Mouse (Mus musculus) hindbrain, embryonic 11.5 days (tissue): ENCODE results near the gene Car5a. TPM values are rescaled to one million over a fixed set of nuclear protein-coding genes. Genes with fewer than 3 reads are reported as not detected.

Experiments
- ATAC-seq: fragments of 200-750 bp; cut with Nextera tagmentation; 2 replicates; pipeline ENCODE4 v1.8.0; 2017; ENCODE audit warnings: mild to moderate bottlenecking, moderate TSS enrichment, moderate library complexity; ENCODE audit not compliant: low FRiP score
- DNase-seq: peaks from one replicate; pipeline ENCODE4 v3.0.0-alpha.2; 2015; ENCODE audit warnings: low spot score
- H3K27ac ChIP-seq: fragments of 300-500 bp; sonication (generic); 2 replicates; pipeline ENCODE4 v1.5.1; 2014; ENCODE audit warnings: mild to moderate bottlenecking, low read depth, low read length
- H3K27me3 ChIP-seq: fragments of 300-500 bp; sonication (generic); 2 replicates; pipeline ENCODE4 v1.6.1; 2014; ENCODE audit warnings: mild to moderate bottlenecking, low read length, moderate library complexity, mixed read lengths; ENCODE audit not compliant: control insufficient read depth, insufficient read depth
- H3K36me3 ChIP-seq: fragments of 300-500 bp; sonication (generic); 2 replicates; pipeline ENCODE4 v1.6.1; 2014; ENCODE audit warnings: mild to moderate bottlenecking, low read length, moderate library complexity, mixed read lengths; ENCODE audit not compliant: control insufficient read depth, insufficient read depth
- H3K4me1 ChIP-seq: fragments of 300-500 bp; sonication (generic); replicated peaks from 2 replicates; pipeline ENCODE4 v1.6.1; 2014; ENCODE audit warnings: low read length, mixed read lengths; ENCODE audit not compliant: control insufficient read depth, insufficient read depth
- H3K4me2 ChIP-seq: fragments of 300-500 bp; sonication (generic); replicated peaks from 2 replicates; pipeline ENCODE4 v1.6.1; 2014; ENCODE audit warnings: mild to moderate bottlenecking, low read depth, low read length
- H3K4me3 ChIP-seq: fragments of 300-500 bp; sonication (generic); 2 replicates; pipeline ENCODE4 v1.5.1; 2014; ENCODE audit warnings: low read depth, low read length
- H3K9ac ChIP-seq: fragments of 300-500 bp; sonication (generic); 2 replicates; pipeline ENCODE4 v1.6.1; 2014; ENCODE audit warnings: low read depth, low read length
- H3K9me3 ChIP-seq: fragments of 300-500 bp; sonication (generic); 2 replicates; pipeline ENCODE4 v1.6.1; 2016; ENCODE audit warnings: low read length; ENCODE audit not compliant: control insufficient read depth
- WGBS: fragments of 180-500 bp; shearing (Covaris S2); extraction: QIAGEN DNeasy Blood & Tissue Kit; methylation state at CpG from one replicate; pipeline ENCODE4 v1.1.7; 2014; 5-methylcytosine and 5-hydroxymethylcytosine counted together
- polyA plus RNA-seq: library from polyadenylated mRNA; unstranded; fragments of >200 nt; fragmentation: Nextera tagmentation; extraction: Ambion mirVana; gene quantifications from 2 replicates; pipeline ENCODE4 v1.2.1, GENCODE M21; 2014

Gene Car5a
- polyA plus RNA-seq, 1 experiment from 2014 or later = not detected

- Histone ChIP-seq H3K36me3 (no peaks in the 10 kb centered on the region), H3K27me3 (no peaks in the 10 kb centered on the region), H3K9me3 (no peaks in the 10 kb centered on the region), H3K9ac (no peak overlapping the region), H3K4me2 (no peak overlapping the region), H3K4me1 (peaks cover 29% of the 10 kb centered on the region), H3K27ac (no peak overlapping the region), H3K4me3 (no peak overlapping the region)
- DNase-seq (no peak), ATAC-seq (no peak)
- WGBS = 61% methylated on average over 8 of the region's 8 CpGs
Observed at GRCm38 (mm10) chr8:121901498-121902236, 43.0 kb downstream of the Car5a start.

- Histone ChIP-seq H3K36me3 (no peaks in the 10 kb centered on the region), H3K4me3 (no peak overlapping the region), H3K27ac (peak overlapping the region; percentile 72), H3K9ac (no peak overlapping the region), H3K4me1 (peaks cover 27% of the 10 kb centered on the region), H3K4me2 (no peak overlapping the region), H3K9me3 (no peaks in the 10 kb centered on the region), H3K27me3 (no peaks in the 10 kb centered on the region)
- no peak for ATAC-seq
- WGBS = 72% methylated on average over 18 of the region's 18 CpGs
- no peak for DNase-seq
Observed at GRCm38 (mm10) chr8:121899180-121900044, 45.3 kb downstream of the Car5a start.

- peak; percentile 82 for ATAC-seq
- no peak overlapping the region for H3K4me3 ChIP-seq
Observed at GRCm38 (mm10) chr8:121898401-121898931, 46.2 kb downstream of the Car5a start.

GRCm38 (mm10) chr8:121897871-121898381, 46.8 kb downstream of the Car5a start:
- Histone ChIP-seq H3K4me3 (no peak overlapping the region), H3K27me3 (no peaks in the 10 kb centered on the region), H3K4me2 (peak overlapping the region; percentile 7), H3K4me1 (peaks cover 27% of the 10 kb centered on the region), H3K36me3 (no peaks in the 10 kb centered on the region), H3K9me3 (no peaks in the 10 kb centered on the region), H3K9ac (peak overlapping the region; percentile 32; the same call in 1 of the 2 replicates), H3K27ac (peak overlapping the region; percentile 72)
- DNase-seq (peak; percentile 40), ATAC-seq (no peak)
- WGBS = 22% methylated on average over 7 of the region's 7 CpGs

More at GRCm38 (mm10) chr8:121898401-121898931, 46.2 kb downstream of the Car5a start:
- Histone ChIP-seq H3K36me3 (no peaks in the 10 kb centered on the region), H3K4me2 (peak overlapping the region; percentile 7), H3K9me3 (no peaks in the 10 kb centered on the region), H3K9ac (peak overlapping the region; percentile 32; the same call in 1 of the 2 replicates), H3K4me1 (peaks cover 27% of the 10 kb centered on the region), H3K27ac (peak overlapping the region; percentile 72), H3K27me3 (no peaks in the 10 kb centered on the region)
- DNase-seq = peak; percentile 74
- 10% methylated on average over 4 of the region's 4 CpGs for WGBS

GRCm38 (mm10) chr8:121897205-121897604, 47.5 kb downstream of the Car5a start:
- no peak overlapping the region for H3K27ac ChIP-seq
- WGBS = 79% methylated on average over 9 of the region's 9 CpGs
- H3K4me3 ChIP-seq = no peak overlapping the region
- ATAC-seq (no peak), DNase-seq (no peak)
- no peaks in the 10 kb centered on the region for H3K9me3 ChIP-seq
- H3K9ac ChIP-seq = no peak overlapping the region
- H3K4me2 ChIP-seq = no peak overlapping the region
- H3K4me1 ChIP-seq = peaks cover 27% of the 10 kb centered on the region
- H3K36me3 ChIP-seq = no peaks in the 10 kb centered on the region
- H3K27me3 ChIP-seq = no peaks in the 10 kb centered on the region

- H3K27me3 ChIP-seq = no peaks in the 10 kb centered on the region
- no peaks in the 10 kb centered on the region for H3K36me3 ChIP-seq
- no peak overlapping the region for H3K4me2 ChIP-seq
- ATAC-seq (no peak), DNase-seq (no peak)
- no peak overlapping the region for H3K27ac ChIP-seq
- 18% methylated on average over 12 of the region's 12 CpGs for WGBS
- H3K9me3 ChIP-seq = no peaks in the 10 kb centered on the region
- H3K4me1 ChIP-seq = peaks cover 27% of the 10 kb centered on the region
- no peak overlapping the region for H3K4me3 ChIP-seq
- 0 out of 2 replicates have a peak overlapping the region, but pooled peaks have one; percentile 11 for H3K9ac ChIP-seq
Observed at GRCm38 (mm10) chr8:121896476-121897145, 48.1 kb downstream of the Car5a start.

- ATAC-seq (no peak), DNase-seq (no peak)
- Histone ChIP-seq H3K36me3 (no peaks in the 10 kb centered on the region), H3K4me3 (no peak overlapping the region), H3K27ac (no peak overlapping the region), H3K4me1 (peaks cover 27% of the 10 kb centered on the region), H3K27me3 (no peaks in the 10 kb centered on the region), H3K9ac (no peak overlapping the region), H3K9me3 (no peaks in the 10 kb centered on the region), H3K4me2 (no peak overlapping the region)
- 80% methylated on average over 7 of the region's 7 CpGs for WGBS
Observed at GRCm38 (mm10) chr8:121895910-121896309, 48.8 kb downstream of the Car5a start.

- Histone ChIP-seq H3K4me3 (no peak overlapping the region), H3K4me2 (no peak overlapping the region), H3K27me3 (no peaks in the 10 kb centered on the region), H3K4me1 (peaks cover 12% of the 10 kb centered on the region), H3K27ac (no peak overlapping the region), H3K9ac (no peak overlapping the region), H3K9me3 (no peaks in the 10 kb centered on the region), H3K36me3 (no peaks in the 10 kb centered on the region)
- WGBS = 94% methylated on average over 5 of the region's 5 CpGs
- ATAC-seq (no peak), DNase-seq (no peak)
Observed at GRCm38 (mm10) chr8:121892875-121893274, 51.8 kb downstream of the Car5a start.
